Mouse (Mus musculus) forebrain, embryonic 15.5 days (tissue): ENCODE results near the gene Dpf2. TPM values are rescaled to one million over a fixed set of nuclear protein-coding genes. Genes with fewer than 3 reads are reported as not detected.

Experiments
- ATAC-seq: fragments of 200-750 bp; cut with Nextera tagmentation; replicated peaks from 2 replicates; pipeline ENCODE4 v1.8.0; 2017; ENCODE audit warnings: mild to moderate bottlenecking, moderate TSS enrichment, moderate library complexity
- H3K27ac ChIP-seq: fragments of 300-500 bp; sonication (generic); replicated peaks from 2 replicates; pipeline ENCODE4 v1.5.1; 2015; ENCODE audit warnings: mild to moderate bottlenecking, inconsistent platforms
- H3K27me3 ChIP-seq: fragments of 300-500 bp; sonication (generic); 2 replicates; pipeline ENCODE4 v1.6.1; 2015; ENCODE audit warnings: inconsistent platforms
- H3K36me3 ChIP-seq: fragments of 300-500 bp; sonication (generic); 2 replicates; pipeline ENCODE4 v1.6.1; 2015; ENCODE audit warnings: mild to moderate bottlenecking, inconsistent platforms
- H3K4me1 ChIP-seq: fragments of 300-500 bp; sonication (generic); 2 replicates; pipeline ENCODE4 v1.6.1; 2015; ENCODE audit warnings: inconsistent platforms
- H3K4me2 ChIP-seq: fragments of 300-500 bp; sonication (generic); replicated peaks from 2 replicates; pipeline ENCODE4 v1.6.1; 2015; ENCODE audit warnings: mild to moderate bottlenecking, inconsistent platforms
- H3K4me3 ChIP-seq: fragments of 300-500 bp; sonication (generic); 2 replicates; pipeline ENCODE4 v1.5.1; 2015; ENCODE audit warnings: mild to moderate bottlenecking, inconsistent platforms
- H3K9ac ChIP-seq: fragments of 300-500 bp; sonication (generic); replicated peaks from 2 replicates; pipeline ENCODE4 v1.6.1; 2015; ENCODE audit warnings: mild to moderate bottlenecking, inconsistent platforms
- H3K9me3 ChIP-seq: fragments of 300-500 bp; sonication (generic); 2 replicates; pipeline ENCODE4 v1.6.1; 2016; ENCODE audit warnings: inconsistent platforms
- WGBS: fragments of 180-500 bp; shearing (Covaris S2); methylation state at CpG from one replicate; pipeline ENCODE4 v1.1.7; 2015; ENCODE audit warnings: mixed read lengths; 5-methylcytosine and 5-hydroxymethylcytosine counted together
- polyA plus RNA-seq: library from polyadenylated mRNA; unstranded; fragments of >200 nt; fragmentation: Nextera tagmentation; extraction: Ambion mirVana; gene quantifications from 2 replicates; pipeline ENCODE4 v1.2.1, GENCODE M21; 2015

The Dpf2 gene
- polyA plus RNA-seq, 1 experiment from 2014 or later: 120 TPM

- peak; percentile 96 for ATAC-seq
- peak overlapping the region; percentile 94 for H3K4me3 ChIP-seq
- H3K9me3 ChIP-seq: no peaks in the 10 kb centered on the region
- peak overlapping the region; percentile 73 for H3K4me2 ChIP-seq
- H3K9ac ChIP-seq: peak overlapping the region; percentile 90
- H3K36me3 ChIP-seq: peaks cover 2% of the 10 kb centered on the region; the same call in 1 of the 2 replicates
- under 1% methylated on average over 59 of the region's 59 CpGs for WGBS
- H3K27me3 ChIP-seq: no peaks in the 10 kb centered on the region
- peaks cover 32% of the 10 kb centered on the region for H3K4me1 ChIP-seq
- H3K27ac ChIP-seq: peak overlapping the region; percentile 81
Measured at GRCm38 (mm10) chr19:5912103-5913006, 455 bp downstream of the Dpf2 start.

GRCm38 (mm10) chr19:5911430-5912102, 1.2 kb downstream of the Dpf2 start:
- ATAC-seq: no peak
- Histone ChIP-seq H3K9me3 (no peaks in the 10 kb centered on the region), H3K36me3 (peaks cover 7% of the 10 kb centered on the region), H3K9ac (peak overlapping the region; percentile 90), H3K4me1 (peaks cover 32% of the 10 kb centered on the region), H3K27me3 (no peaks in the 10 kb centered on the region), H3K4me3 (peak overlapping the region; percentile 94), H3K4me2 (peak overlapping the region; percentile 73), H3K27ac (peak overlapping the region; percentile 81)
- WGBS: 6% methylated on average over 14 of the region's 14 CpGs

GRCm38 (mm10) chr19:5910221-5910620, 2.6 kb downstream of the Dpf2 start:
- Histone ChIP-seq H3K27me3 (no peaks in the 10 kb centered on the region), H3K36me3 (peaks cover 21% of the 10 kb centered on the region), H3K9ac (0 out of 2 replicates have a peak overlapping the region, but pooled peaks have one; percentile 27), H3K4me1 (peaks cover 32% of the 10 kb centered on the region), H3K4me3 (peak overlapping the region; percentile 27), H3K27ac (peak overlapping the region; percentile 69), H3K4me2 (peak overlapping the region; percentile 73), H3K9me3 (no peaks in the 10 kb centered on the region)
- ATAC-seq: no peak
- 54% methylated on average over 6 of the region's 6 CpGs for WGBS

- Histone ChIP-seq H3K36me3 (peaks cover 50% of the 10 kb centered on the region), H3K4me3 (no peak overlapping the region), H3K27me3 (no peaks in the 10 kb centered on the region), H3K4me1 (peaks cover 24% of the 10 kb centered on the region), H3K9me3 (no peaks in the 10 kb centered on the region), H3K27ac (no peak overlapping the region), H3K9ac (no peak overlapping the region), H3K4me2 (no peak overlapping the region)
- 94% methylated on average over 3 of the region's 3 CpGs for WGBS
- no peak for ATAC-seq
Measured at GRCm38 (mm10) chr19:5907275-5907674, 5.5 kb downstream of the Dpf2 start.

- Histone ChIP-seq H3K27ac (peak within 1 kb of the TSS; percentile 77), H3K4me3 (peak within 1 kb of the TSS; percentile 75), H3K27me3 (no peaks in the 10 kb centered on the region), H3K9me3 (no peaks in the 10 kb centered on the region), H3K4me2 (peak within 1 kb of the TSS; percentile 69), H3K36me3 (peaks cover 25% of the 10 kb centered on the region), H3K4me1 (peaks cover 30% of the 10 kb centered on the region), H3K9ac (peak within 1 kb of the TSS; percentile 93)
- 4% methylated on average over 36 of the region's 36 CpGs for WGBS
- peak; percentile 97 for ATAC-seq
Measured at GRCm38 (mm10) chr19:5894002-5894678, 18.7 kb downstream of the Dpf2 start, which contains the start of gene Tigd3. Gene Tigd3, minus strand, starts transcription at chr19:5894149.

GRCm38 (mm10) chr19:5893282-5894001, 19.4 kb downstream of the Dpf2 start:
- peak overlapping the region; percentile 77 for H3K27ac ChIP-seq
- no peaks in the 10 kb centered on the region for H3K27me3 ChIP-seq
- ATAC-seq: peak; percentile 33
- WGBS: 5% methylated on average over 29 of the region's 31 CpGs
- H3K4me2 ChIP-seq: peak overlapping the region; percentile 69
- H3K9ac ChIP-seq: peak overlapping the region; percentile 93
- no peaks in the 10 kb centered on the region for H3K9me3 ChIP-seq
- H3K36me3 ChIP-seq: peaks cover 21% of the 10 kb centered on the region
- H3K4me1 ChIP-seq: peaks cover 30% of the 10 kb centered on the region
- H3K4me3 ChIP-seq: peak overlapping the region; percentile 75

- Histone ChIP-seq H3K9ac (peak overlapping the region; percentile 93), H3K4me2 (peak overlapping the region; percentile 69), H3K9me3 (no peaks in the 10 kb centered on the region), H3K4me3 (peak overlapping the region; percentile 75), H3K27me3 (no peaks in the 10 kb centered on the region), H3K36me3 (peaks cover 16% of the 10 kb centered on the region), H3K27ac (peak overlapping the region; percentile 77; the same call in 1 of the 2 replicates), H3K4me1 (peaks cover 30% of the 10 kb centered on the region)
- 86% methylated on average over 13 of the region's 13 CpGs for WGBS
- no peak for ATAC-seq
Measured at GRCm38 (mm10) chr19:5892735-5893134, 20.1 kb downstream of the Dpf2 start.

DNA sequence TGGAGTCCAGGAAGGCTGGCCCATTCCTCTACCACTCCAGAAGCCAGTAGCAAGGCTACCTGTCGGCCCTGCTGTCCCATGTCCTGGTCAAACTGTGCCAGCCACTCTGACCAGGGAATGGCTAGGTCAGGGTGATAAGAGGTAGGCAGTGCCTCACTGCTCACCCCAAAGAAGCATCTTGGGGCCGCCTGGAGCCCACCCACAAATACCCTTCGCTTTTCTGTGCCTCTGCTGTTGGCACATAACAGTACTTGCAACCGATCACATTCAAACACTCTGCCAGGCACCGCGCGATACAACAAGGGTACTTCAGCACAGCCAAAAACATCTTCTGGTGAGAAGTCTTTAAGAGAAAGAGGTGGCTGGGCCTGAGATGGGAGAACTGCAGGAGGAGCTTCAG, 20.5 kb downstream of the Dpf2 start:
- Histone ChIP-seq H3K9me3 (no peaks in the 10 kb centered on the region), H3K4me3 (no peak overlapping the region), H3K27me3 (no peaks in the 10 kb centered on the region), H3K9ac (no peak overlapping the region), H3K4me1 (peaks cover 30% of the 10 kb centered on the region), H3K36me3 (peaks cover 13% of the 10 kb centered on the region), H3K27ac (no peak overlapping the region), H3K4me2 (peak overlapping the region; percentile 69; the same call in 1 of the 2 replicates)
- WGBS: 91% methylated on average over 7 of the region's 7 CpGs
- ATAC-seq: no peak

GRCm38 (mm10) chr19:5891521-5892258, 21.1 kb downstream of the Dpf2 start:
- WGBS: 94% methylated on average over 12 of the region's 12 CpGs
- H3K9ac ChIP-seq: no peak overlapping the region

DNA sequence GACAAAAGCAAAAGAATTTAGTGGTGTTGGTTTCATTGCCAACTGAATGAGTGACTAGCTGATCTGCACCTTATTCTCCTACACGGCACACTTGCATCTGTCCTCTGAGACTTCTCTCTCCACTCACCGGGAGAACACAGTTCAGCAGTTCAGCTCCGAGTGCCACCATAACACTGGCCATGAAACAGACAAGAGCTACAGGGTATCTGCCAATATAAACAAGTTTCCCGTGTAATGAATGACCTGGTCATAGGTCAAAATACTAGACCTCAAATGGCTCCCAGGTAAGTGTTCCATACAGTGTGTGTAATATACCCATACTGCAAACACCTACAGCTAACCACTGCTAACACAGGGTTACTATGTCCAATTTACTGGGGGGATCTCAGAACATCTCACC, 23.6 kb downstream of the Dpf2 start:
- Histone ChIP-seq H3K4me1 (peaks cover 25% of the 10 kb centered on the region), H3K27me3 (no peaks in the 10 kb centered on the region), H3K9ac (no peak overlapping the region), H3K27ac (no peak overlapping the region), H3K9me3 (no peaks in the 10 kb centered on the region), H3K36me3 (0 out of 2 replicates have a peak, but pooled peaks cover 4% of the 10 kb centered on the region), H3K4me3 (no peak overlapping the region), H3K4me2 (no peak overlapping the region)
- 81% methylated on average over 4 of the region's 4 CpGs for WGBS
- ATAC-seq: no peak

More at GRCm38 (mm10) chr19:5891521-5892258, 21.1 kb downstream of the Dpf2 start:
- Histone ChIP-seq H3K9me3 (no peaks in the 10 kb centered on the region), H3K27me3 (no peaks in the 10 kb centered on the region), H3K4me2 (no peak overlapping the region), H3K4me1 (peaks cover 30% of the 10 kb centered on the region), H3K27ac (no peak overlapping the region), H3K4me3 (no peak overlapping the region), H3K36me3 (peaks cover 11% of the 10 kb centered on the region)
- no peak for ATAC-seq
